Mouse (Mus musculus) MEL-GATA-1-ER (cell line): ENCODE results near the gene Chmp3.

Source experiments
- DNase-seq: peaks from one replicate; pipeline ENCODE4 v3.0.0-alpha.2; 2012; ENCODE audit warnings: low read depth; ENCODE audit errors: extremely low read depth

Chmp3 gene

DNA sequence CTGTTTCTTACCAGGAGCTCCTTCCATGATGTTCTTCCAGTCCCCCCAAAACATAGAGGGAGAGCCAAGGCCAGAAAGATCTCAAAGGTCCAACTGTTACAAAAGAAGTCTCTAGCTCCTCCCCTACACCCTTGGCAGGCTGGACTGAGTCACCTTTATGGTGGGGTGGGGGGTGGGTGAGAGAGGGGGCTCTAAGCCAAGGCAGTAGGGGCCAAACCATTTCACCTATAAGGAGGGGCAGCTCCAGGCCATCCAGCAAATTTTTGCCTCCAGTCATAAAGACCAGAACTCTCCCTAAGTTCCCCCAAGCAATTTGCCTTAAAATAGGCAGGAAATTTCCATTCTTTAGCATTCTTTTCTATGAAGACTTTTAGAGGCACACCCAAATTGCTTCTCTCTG lies 65.4 kb downstream of the Chmp3 start:
- DNase-seq = no peak

DNA sequence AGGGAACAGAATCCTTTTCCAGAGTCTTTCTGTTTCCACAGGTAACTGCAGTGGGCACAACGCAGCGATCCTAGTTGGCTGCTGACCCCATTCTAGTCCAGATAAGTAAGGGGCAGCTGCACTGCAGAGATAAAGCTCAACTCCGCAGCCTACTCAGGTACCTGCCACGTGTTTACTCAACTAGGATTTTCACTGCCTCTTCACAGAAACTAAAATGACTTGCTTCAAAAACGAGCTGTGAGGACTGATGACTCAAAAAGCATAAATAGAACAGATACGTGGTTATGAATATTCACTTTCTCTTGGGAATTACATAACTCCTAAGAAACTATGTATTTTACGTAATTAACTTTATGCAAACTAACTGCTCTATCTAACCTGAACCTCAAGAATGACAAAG lies 66.4 kb downstream of the Chmp3 start:
- no peak for DNase-seq

GRCm38 (mm10) chr6:71613225-71613624 lies 69.6 kb downstream of the Chmp3 start:
- no peak for DNase-seq

DNA sequence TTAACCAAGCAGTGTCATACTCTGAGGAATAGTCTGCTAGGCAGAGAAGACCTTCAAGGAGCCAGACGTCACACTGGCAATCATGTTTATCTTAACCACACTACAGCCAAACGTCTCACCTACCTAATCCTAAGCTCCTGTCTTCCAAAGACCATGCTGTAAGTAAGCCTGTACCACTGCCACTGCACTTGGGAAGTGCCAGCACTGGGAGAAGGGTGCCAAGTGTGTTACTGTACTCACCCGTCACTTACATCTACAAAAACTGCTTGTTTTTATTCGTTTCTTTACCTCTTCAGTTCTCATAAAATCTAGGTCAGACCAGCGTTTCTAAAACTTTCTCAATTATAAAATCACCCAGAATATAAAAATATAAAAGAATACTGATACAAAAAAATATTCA lies 73.4 kb downstream of the Chmp3 start:
- DNase-seq = no peak

GRCm38 (mm10) chr6:71621551-71621950 lies 78.0 kb downstream of the Chmp3 start:
- no peak for DNase-seq

- DNase-seq = no peak
Measured at GRCm38 (mm10) chr6:71621981-71622380, 78.4 kb downstream of the Chmp3 start.

DNA sequence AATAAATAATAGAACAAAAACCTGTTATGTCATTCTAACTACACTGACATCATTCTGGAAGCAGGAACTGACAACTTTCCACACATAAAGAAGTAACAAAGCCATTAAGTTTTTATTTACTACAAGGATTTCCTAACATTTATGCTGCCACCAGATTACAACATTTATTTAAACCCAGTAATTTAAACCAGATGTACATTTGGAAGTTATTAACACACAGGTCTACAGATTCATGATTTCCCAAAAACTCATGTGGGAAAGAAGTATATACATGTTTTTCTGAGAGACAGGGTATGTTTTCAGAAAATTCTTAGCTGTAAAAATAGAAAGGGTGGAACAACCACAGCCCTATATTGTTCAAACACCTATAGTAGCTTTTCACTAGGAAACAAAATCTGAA lies 81.1 kb downstream of the Chmp3 start:
- no peak for DNase-seq

DNA sequence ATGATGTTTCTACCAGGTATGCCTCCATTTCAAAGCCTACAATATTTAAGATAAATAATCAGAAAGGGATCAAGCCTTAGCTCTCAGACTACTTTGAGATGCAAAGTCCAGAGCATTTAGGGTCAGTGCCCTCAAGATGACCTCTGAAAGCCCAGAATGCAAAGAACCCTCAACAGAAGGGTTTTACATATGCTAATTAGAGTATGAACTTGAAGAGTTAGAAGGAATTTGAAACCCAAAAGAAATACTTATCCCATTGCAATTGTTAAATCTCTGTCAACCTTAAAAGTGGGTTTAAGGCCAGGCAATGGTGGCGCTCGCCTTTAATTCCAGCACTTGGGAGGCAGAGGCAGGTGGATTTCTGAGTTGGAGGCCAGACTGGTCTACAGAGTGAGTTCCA lies 82.4 kb downstream of the Chmp3 start:
- DNase-seq = no peak

DNA sequence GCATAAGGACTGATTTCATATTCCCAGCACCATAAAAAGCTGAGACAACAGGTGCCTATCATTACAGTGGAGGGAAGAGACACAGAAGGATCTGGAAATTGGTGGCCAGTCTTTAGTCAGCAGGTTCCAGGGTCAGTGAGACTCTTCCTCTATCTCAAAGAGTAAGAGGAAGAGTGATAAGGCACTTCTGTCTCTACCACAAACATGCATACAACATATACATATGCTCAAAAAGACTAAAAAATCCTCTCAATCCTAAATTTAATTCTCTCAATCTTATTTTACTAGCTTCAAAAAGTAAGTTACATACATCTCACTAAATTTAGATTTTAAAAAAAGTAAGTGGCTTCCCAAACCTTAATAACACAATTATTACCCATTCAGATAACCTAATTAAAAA lies 83.7 kb downstream of the Chmp3 start:
- DNase-seq = no peak

DNA sequence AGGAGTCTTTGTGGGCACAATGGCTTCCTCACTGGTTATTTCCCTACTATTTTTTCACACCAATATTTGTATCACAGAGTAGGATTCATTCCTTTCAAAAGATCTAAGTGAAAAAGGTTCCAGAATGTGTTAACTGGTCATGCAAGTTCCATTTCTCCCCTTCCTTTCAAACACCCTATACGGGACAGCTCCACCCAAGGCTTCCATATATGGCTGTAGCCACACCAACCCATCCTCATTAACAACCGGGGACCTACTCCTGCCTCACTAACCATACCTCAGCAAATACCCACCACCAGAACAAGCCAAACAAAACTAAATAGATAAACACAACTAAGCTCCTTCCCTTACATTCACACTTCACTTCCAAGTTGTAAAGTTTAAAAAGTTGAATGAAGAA lies 87.6 kb downstream of the Chmp3 start:
- DNase-seq = no peak

GRCm38 (mm10) chr6:71631706-71632461 lies 88.3 kb downstream of the Chmp3 start:
- DNase-seq = no peak
